Mouse (Mus musculus) heart, adult 11 months (tissue): ENCODE measurements around the gene Sulf2.

Source experiments
- DNase-seq: peaks from one replicate; pipeline ENCODE4 v3.0.0; 2022

The Sulf2 gene

GRCm38 (mm10) chr2:166084964-166085363 lies 70.5 kb downstream of the Sulf2 start:
- peak; percentile 91 for DNase-seq

- peak; percentile 91 for DNase-seq
Measured at GRCm38 (mm10) chr2:166084111-166084510, 71.4 kb downstream of the Sulf2 start.

GRCm38 (mm10) chr2:166083542-166084031 lies 71.9 kb downstream of the Sulf2 start:
- peak; percentile 90 for DNase-seq

GRCm38 (mm10) chr2:166082661-166083060 lies 72.8 kb downstream of the Sulf2 start:
- DNase-seq = peak; percentile 91

GRCm38 (mm10) chr2:166082193-166082592 lies 73.3 kb downstream of the Sulf2 start:
- peak; percentile 96 for DNase-seq

- DNase-seq = peak; percentile 98
Measured at GRCm38 (mm10) chr2:166080967-166081750, 74.3 kb downstream of the Sulf2 start.

GRCm38 (mm10) chr2:166079961-166080885 lies 75.2 kb downstream of the Sulf2 start:
- DNase-seq = peak; percentile 98

- DNase-seq = peak; percentile 91
Measured at GRCm38 (mm10) chr2:166079231-166079630, 76.2 kb downstream of the Sulf2 start.

GRCm38 (mm10) chr2:166077371-166077770 lies 78.1 kb downstream of the Sulf2 start:
- peak; percentile 91 for DNase-seq

GRCm38 (mm10) chr2:166074322-166074721 lies 81.1 kb downstream of the Sulf2 start:
- peak; percentile 92 for DNase-seq

- DNase-seq = peak; percentile 95
Measured at GRCm38 (mm10) chr2:166073082-166073481, 82.4 kb downstream of the Sulf2 start.

GRCm38 (mm10) chr2:166071889-166072288 lies 83.6 kb downstream of the Sulf2 start:
- DNase-seq = peak; percentile 91

GRCm38 (mm10) chr2:166071481-166071880 lies 84.0 kb downstream of the Sulf2 start:
- peak; percentile 90 for DNase-seq

GRCm38 (mm10) chr2:166069738-166070137 lies 85.7 kb downstream of the Sulf2 start:
- peak; percentile 90 for DNase-seq

GRCm38 (mm10) chr2:166069164-166069563 lies 86.3 kb downstream of the Sulf2 start:
- DNase-seq = peak; percentile 86

- peak; percentile 84 for DNase-seq
Measured at GRCm38 (mm10) chr2:166068261-166068660, 87.2 kb downstream of the Sulf2 start.

- no peak for DNase-seq
Measured at GRCm38 (mm10) chr2:166066434-166066833, 89.0 kb downstream of the Sulf2 start.

- DNase-seq = peak; percentile 91
Measured at GRCm38 (mm10) chr2:166062431-166062830, 93.0 kb downstream of the Sulf2 start.

- DNase-seq = peak; percentile 90
Measured at GRCm38 (mm10) chr2:166062008-166062407, 93.5 kb downstream of the Sulf2 start.

- peak; percentile 89 for DNase-seq
Measured at GRCm38 (mm10) chr2:166059684-166060423, 95.6 kb downstream of the Sulf2 start.

- peak; percentile 87 for DNase-seq
Measured at GRCm38 (mm10) chr2:166054002-166054539, 101.4 kb downstream of the Sulf2 start.

- DNase-seq = no peak
Measured at GRCm38 (mm10) chr2:166051966-166052365, 103.5 kb downstream of the Sulf2 start.
